Mouse (Mus musculus) spleen, adult 2 months (tissue): ENCODE results near the gene Trim2.

Experiments used
- CTCF ChIP-seq: fragments of 200-500 bp; IDR thresholded peaks from 2 replicates; pipeline ENCODE4 v1.5.1; 2011; ENCODE audit warnings: mild to moderate bottlenecking, inconsistent platforms; ENCODE audit not compliant: insufficient read depth, insufficient read length, insufficient replicate concordance; ENCODE audit errors: extremely low read depth
- POLR2A ChIP-seq: fragments of 200-500 bp; IDR thresholded peaks from 2 replicates; pipeline ENCODE4 v1.6.1; 2011; ENCODE audit warnings: low read depth, low read length, inconsistent platforms

DNA sequence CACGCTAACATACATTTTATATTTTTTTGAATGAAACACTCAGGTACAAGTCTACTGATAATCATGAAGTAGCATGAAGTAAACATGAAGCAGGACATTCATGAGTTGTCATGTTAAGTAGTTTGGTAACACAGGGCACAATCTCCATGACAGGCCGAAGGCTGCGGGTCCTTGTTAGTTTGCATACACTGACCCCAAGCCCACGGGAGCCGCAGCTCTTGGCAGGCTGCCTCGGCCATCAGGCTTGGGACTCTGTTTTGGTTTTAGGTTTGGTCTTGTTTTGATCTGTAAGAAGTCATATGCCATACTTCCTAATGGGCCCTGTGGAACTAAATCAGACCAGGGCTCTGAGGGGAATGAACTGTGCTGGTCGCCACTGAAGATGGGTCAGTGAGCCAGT, 188.0 kb downstream of the Trim2 start:
- TF ChIP-seq CTCF (no peak), POLR2A (no peak)
